Mouse (Mus musculus) liver, postnatal 0 days (tissue): ENCODE measurements around the gene Cyp2j6.

Experiments
- CTCF ChIP-seq: sonication (generic); IDR thresholded peaks from 2 replicates; pipeline ENCODE4 v1.5.1; 2016; ENCODE audit warnings: antibody characterized with exemption, low read depth
- EP300 ChIP-seq: IDR thresholded peaks from 2 replicates; pipeline ENCODE4 v1.6.1; 2016; ENCODE audit warnings: antibody characterized with exemption, low read depth, mild to moderate bottlenecking

DNA sequence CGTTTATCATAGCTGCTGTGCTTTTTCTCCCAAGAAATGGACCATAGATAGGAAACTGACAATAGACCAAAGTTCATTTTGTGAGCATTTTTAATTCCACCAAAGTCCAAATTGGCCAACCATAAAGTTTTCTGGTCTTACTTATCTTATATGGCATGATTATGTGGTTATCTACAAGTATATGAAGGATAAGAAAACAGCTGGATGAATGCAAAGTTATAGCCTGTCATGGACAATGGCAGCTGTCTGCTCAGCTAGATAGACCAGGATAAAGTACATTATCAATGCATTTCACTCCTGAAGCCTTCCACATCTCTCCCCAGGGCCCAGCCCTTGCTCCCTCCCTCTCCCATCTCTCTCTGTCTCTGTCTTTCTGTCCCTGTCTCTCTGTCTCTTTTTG, 7.0 kb upstream of the Cyp2j6 start:
- no peak for TF ChIP-seq CTCF
- TF ChIP-seq EP300 = no peak
